Mouse (Mus musculus): Measurements from ENCODE around the gene Ptpn1. TPM values are rescaled to one million over a fixed set of nuclear protein-coding genes. Genes with fewer than 3 reads are reported as not detected.

Ptpn1 gene
- polyA plus RNA-seq (2021; fragmentation: Nextera tagmentation) = 18.8 and 21.1 TPM in 2 replicates
- long read RNA-seq, experiment 1, full-length matches to known transcripts = 143 of 183 reads
- long read RNA-seq, experiment 1, partial matches to known transcripts = 6 of 183 reads
- long read RNA-seq, experiment 1, other reads (novel, unspliced or antisense) = 34 of 183 reads
- long read RNA-seq, experiment 2, full-length matches to known transcripts = 40 of 62 reads
- long read RNA-seq, experiment 2, partial matches to known transcripts = 8 of 62 reads
- long read RNA-seq, experiment 2, other reads (novel, unspliced or antisense) = 14 of 62 reads

GRCm38 (mm10) chr2:167931985-167932726 lies at the start of gene Ptpn1:
Ptpn1 (plus strand) TSS chr2:167932057.

GRCm38 (mm10) chr2:168009936-168010668 lies 78.2 kb downstream of the Ptpn1 start, which contains the start of gene Ripor3:
Ripor3 (minus strand) TSS chr2:168010618.

Other genes starting within 250 kb of the Ptpn1 start
- 0.31 and 31.9 TPM in 2 replicates for gene Cebpb, start 243.1 kb upstream of the Ptpn1 start, polyA plus RNA-seq (2021; fragmentation: Nextera tagmentation)
- gene Tmem189, start 242.2 kb upstream of the Ptpn1 start, polyA plus RNA-seq (2021; fragmentation: Nextera tagmentation) = 8.5 and 30.5 TPM in 2 replicates
- 0.05 and 0.09 TPM in 2 replicates for gene Ripor3, start 78.6 kb downstream of the Ptpn1 start, polyA plus RNA-seq (2021; fragmentation: Nextera tagmentation)
- 0.59 and 2.5 TPM in 2 replicates for gene Pard6b, start 148.9 kb downstream of the Ptpn1 start, polyA plus RNA-seq (2021; fragmentation: Nextera tagmentation)

Data from left cerebral cortex, adult 6 months (tissue).